Mouse (Mus musculus) liver, embryonic 14.5 days (tissue): ENCODE measurements around the gene C530008M17Rik.

Experiments used
- CTCF ChIP-seq: IDR thresholded peaks from 2 replicates; pipeline ENCODE4 v1.5.1; 2016; ENCODE audit warnings: antibody characterized with exemption, low read depth, control low read depth
- EP300 ChIP-seq: IDR thresholded peaks from 2 replicates; pipeline ENCODE4 v1.6.1; 2016; ENCODE audit warnings: antibody characterized with exemption, low read depth

DNA sequence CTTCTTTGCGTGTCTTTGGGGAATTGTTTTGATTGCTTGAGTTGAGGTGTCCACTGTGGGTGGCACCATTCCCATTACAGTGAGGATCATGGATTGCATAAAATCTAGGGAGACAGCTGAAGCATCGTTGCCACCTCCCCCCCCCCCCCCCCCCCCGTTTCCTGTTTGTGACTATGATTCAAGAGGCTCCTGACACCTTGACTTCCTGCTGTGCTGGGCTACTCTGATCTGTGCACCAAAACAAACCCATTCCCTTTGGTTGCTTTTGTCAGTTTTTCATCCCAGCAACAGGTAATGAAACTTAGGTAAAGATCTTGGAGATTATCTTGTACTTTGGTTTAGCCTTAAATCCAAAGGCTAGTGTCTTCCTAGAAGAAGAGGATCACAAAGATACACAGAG, 24.6 kb downstream of the C530008M17Rik start:
- TF ChIP-seq EP300 (no peak), CTCF (no peak)
